Mouse (Mus musculus): ENCODE results near the gene Npr2.

- TF ChIP-seq HCFC1 (IDR thresholded peaks at IDR 0.05; ENCODE audit: low read depth, low read length) (no peak), MYC (IDR thresholded peaks at IDR 0.05; ENCODE audit: low read depth, low read length) (no peak), CTCF (conservative IDR thresholded peaks at IDR 0.05 in 1 of 2, IDR thresholded peaks at IDR 0.05 in 1 of 2; ENCODE audit: low read depth in 2 of 2, low read length in 2 of 2) (peak; percentile 77 to 80), EP300 (IDR thresholded peaks at IDR 0.05; ENCODE audit: low read length) (no peak), E2F4 (IDR thresholded peaks at IDR 0.05; ENCODE audit: insufficient replicate concordance, low read depth, low read length) (no peak), JUND (conservative IDR thresholded peaks at IDR 0.05; ENCODE audit: low read depth, low read length) (no peak), NRF1 (IDR thresholded peaks at IDR 0.05; ENCODE audit: low read depth, low read length) (no peak), USF1 (IDR thresholded peaks at IDR 0.05; ENCODE audit: low read depth, low read length) (no peak), ELF1 (IDR thresholded peaks at IDR 0.05; ENCODE audit: low read depth, low read length) (no peak), MXI1 (IDR thresholded peaks at IDR 0.05; ENCODE audit: low read depth, low read length) (no peak), ZC3H11A (IDR thresholded peaks at IDR 0.05; ENCODE audit: low read depth, low read length) (no peak), POLR2AphosphoS2 (IDR thresholded peaks at IDR 0.05; ENCODE audit: low read depth, low read length) (no peak)
Observed at GRCm38 (mm10) chr4:43672070-43672469, 40.3 kb downstream of the Npr2 start.

Data from CH12.LX (cell line).